Mouse (Mus musculus) frontal cortex, postnatal 25 days (tissue): ENCODE measurements at regions not wholly inside any gene's neighbourhood (a gene's known extent, or its start where the extent isn't known, plus 50 kb on each side); places are given as distances from the start of the nearest gene placed in this dataset.

ENCODE experiments used
- DNase-seq, 2 experiments: peaks; one replicate each; pipeline ENCODE4 v3.0.0; 2022; ENCODE audit warnings: low spot score in 2 of 2

GRCm38 (mm10) chr8:50387189-50387588 lies 1543.4 kb upstream of the Tenm3 start:
- no peak for DNase-seq

- no peak for DNase-seq
Measured at GRCm38 (mm10) chr8:50383697-50384096, 1539.9 kb upstream of the Tenm3 start.

GRCm38 (mm10) chr8:50379745-50380144 lies 1536.0 kb upstream of the Tenm3 start:
- DNase-seq: no peak

GRCm38 (mm10) chr8:50373790-50374189 lies 1530.0 kb upstream of the Tenm3 start:
- DNase-seq: no peak

- DNase-seq: no peak
Measured at GRCm38 (mm10) chr8:50326485-50326884, 1482.7 kb upstream of the Tenm3 start.

- DNase-seq: no peak
Measured at GRCm38 (mm10) chr8:50321356-50321963, 1477.7 kb upstream of the Tenm3 start.

- no peak for DNase-seq
Measured at GRCm38 (mm10) chr8:50316641-50317040, 1472.9 kb upstream of the Tenm3 start.

- DNase-seq: no peak
Measured at GRCm38 (mm10) chr8:50310308-50310707, 1466.6 kb upstream of the Tenm3 start.

- DNase-seq: no peak
Measured at GRCm38 (mm10) chr8:50300316-50300715, 1456.6 kb upstream of the Tenm3 start.

GRCm38 (mm10) chr8:50293501-50293900 lies 1449.8 kb upstream of the Tenm3 start:
- peak in 1 of 2 experiments; percentile 45 for DNase-seq

- peak; percentile 29 to 46 for DNase-seq
Measured at GRCm38 (mm10) chr8:50292158-50292557, 1448.4 kb upstream of the Tenm3 start.

GRCm38 (mm10) chr8:50276346-50276745 lies 1432.6 kb upstream of the Tenm3 start:
- DNase-seq: no peak

GRCm38 (mm10) chr8:50264757-50265156 lies 1421.0 kb upstream of the Tenm3 start:
- DNase-seq: no peak
